Mouse (Mus musculus): Measurements from ENCODE around the gene Smarcb1.

DNA sequence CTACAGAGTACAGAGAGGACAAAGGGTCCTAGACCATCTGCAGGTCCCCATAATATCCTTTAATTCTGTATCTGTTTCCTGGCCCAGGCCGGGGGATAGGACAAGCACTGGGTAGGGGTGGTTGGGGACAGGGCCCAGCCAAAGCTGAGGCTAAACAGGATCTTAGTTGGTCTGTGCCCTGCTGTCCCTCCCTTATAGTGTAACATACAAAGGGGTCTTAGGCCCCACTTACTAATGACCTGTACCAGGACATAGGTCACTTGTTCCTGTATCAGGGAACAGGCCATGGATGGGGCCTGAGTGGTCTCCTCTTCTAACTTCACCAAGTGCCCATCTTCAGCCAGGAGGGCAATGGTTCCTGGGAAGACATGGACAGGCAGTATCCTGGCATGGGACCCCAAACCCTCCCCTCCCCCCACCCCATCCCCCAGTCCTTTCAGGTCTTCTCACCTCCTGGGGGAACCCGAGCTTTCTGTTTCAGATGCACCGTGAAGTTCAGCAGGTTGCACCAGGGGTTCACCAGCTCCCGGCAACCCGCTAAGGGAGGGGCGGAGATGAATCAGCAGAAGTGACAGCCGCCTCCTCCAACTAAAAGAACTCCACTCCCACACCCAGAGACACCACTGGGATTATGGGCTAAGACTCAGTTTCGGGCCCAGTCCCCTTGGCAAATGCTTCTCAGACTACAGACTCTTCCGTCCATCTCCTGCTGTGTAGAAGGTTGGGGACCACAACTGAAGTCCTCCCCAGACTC lies 18.2 kb upstream of the Smarcb1 start:
- no peak for TF ChIP-seq HCFC1 (IDR thresholded peaks at IDR 0.05; ENCODE audit: borderline replicate concordance, insufficient read depth, low read length)
- no peak for TF ChIP-seq ZNF384 (IDR thresholded peaks at IDR 0.05; ENCODE audit: low read depth, low read length)
- no peak for TF ChIP-seq ZC3H11A (IDR thresholded peaks at IDR 0.05; ENCODE audit: borderline replicate concordance, low read depth, low read length)

Data from ES-E14 (cell line).